Mouse (Mus musculus): Measurements from ENCODE around the gene Cxcl5. TPM values are rescaled to one million over a fixed set of nuclear protein-coding genes. Genes with fewer than 3 reads are reported as not detected.

Cxcl5 gene
- polyA plus RNA-seq, 1 experiment from 2014 or later = 0.37 TPM

DNA sequence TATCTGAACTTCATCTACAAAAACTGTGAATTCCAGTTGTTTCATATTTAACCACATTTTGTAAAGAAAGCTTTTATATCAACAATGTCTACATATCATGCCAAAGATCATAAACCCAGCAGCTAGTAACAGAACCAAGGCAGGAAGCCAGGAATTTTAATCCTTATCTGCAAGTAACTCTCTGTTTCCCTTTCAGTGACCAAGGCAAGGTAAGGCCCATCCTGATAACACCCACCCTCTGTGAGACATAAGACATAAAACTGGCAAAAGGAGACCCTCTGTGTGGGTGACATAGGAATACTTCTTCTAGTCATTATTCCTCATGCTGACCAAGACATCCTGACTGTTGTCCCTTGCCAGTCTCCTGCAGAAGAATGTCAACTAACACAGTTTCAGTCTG is 45.4 kb downstream of the Cxcl5 start:
- Histone ChIP-seq H3K9me3 (ENCODE audit: control insufficient read depth, low read length) (no peaks in the 10 kb centered on the region), H3K9ac (no peak overlapping the region), H3K4me3 (replicated peaks; ENCODE audit: low read length) (no peak overlapping the region), H3K4me1 (replicated peaks; ENCODE audit: control insufficient read depth, insufficient read depth, low read length) (no peaks in the 10 kb centered on the region), H3K4me2 (replicated peaks) (no peak overlapping the region), H3K27me3 (ENCODE audit: control insufficient read depth, insufficient read depth, low read length) (no peaks in the 10 kb centered on the region), H3K27ac (no peak overlapping the region), H3K36me3 (replicated peaks; ENCODE audit: control insufficient read depth, insufficient read depth) (no peaks in the 10 kb centered on the region)
- no peak for ATAC-seq (ENCODE audit: low FRiP score)
- DNase-seq (ENCODE audit: low spot score) = no peak

DNA sequence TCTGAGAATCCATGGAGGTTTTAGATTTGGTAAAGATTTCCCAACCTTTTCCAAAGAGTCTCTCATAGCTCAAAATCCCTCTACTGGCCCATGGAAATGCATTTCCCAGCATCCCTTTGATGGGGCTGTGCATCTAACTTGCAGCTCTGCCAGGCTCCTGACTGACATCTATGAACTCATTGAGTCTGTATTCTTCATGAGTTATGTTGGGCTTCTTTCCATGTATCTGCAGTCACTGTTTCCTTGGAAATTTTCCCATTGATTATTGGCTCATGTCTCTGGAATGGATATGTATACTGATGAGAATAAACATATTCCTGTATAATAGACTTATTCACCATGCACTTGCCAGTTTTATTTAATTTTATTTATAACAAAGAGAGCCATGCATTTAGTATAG is 46.9 kb downstream of the Cxcl5 start:
- H3K9ac ChIP-seq = no peak overlapping the region
- DNase-seq (ENCODE audit: low spot score) (no peak), ATAC-seq (ENCODE audit: low FRiP score) (no peak)
- no peaks in the 10 kb centered on the region for H3K27me3 ChIP-seq (ENCODE audit: control insufficient read depth, insufficient read depth, low read length)
- no peak overlapping the region for H3K4me2 ChIP-seq (replicated peaks)
- H3K4me3 ChIP-seq (replicated peaks; ENCODE audit: low read length) = no peak overlapping the region
- H3K9me3 ChIP-seq (ENCODE audit: control insufficient read depth, low read length) = no peaks in the 10 kb centered on the region
- H3K4me1 ChIP-seq (replicated peaks; ENCODE audit: control insufficient read depth, insufficient read depth, low read length) = no peaks in the 10 kb centered on the region
- H3K36me3 ChIP-seq (replicated peaks; ENCODE audit: control insufficient read depth, insufficient read depth) = no peaks in the 10 kb centered on the region
- H3K27ac ChIP-seq = no peak overlapping the region

DNA sequence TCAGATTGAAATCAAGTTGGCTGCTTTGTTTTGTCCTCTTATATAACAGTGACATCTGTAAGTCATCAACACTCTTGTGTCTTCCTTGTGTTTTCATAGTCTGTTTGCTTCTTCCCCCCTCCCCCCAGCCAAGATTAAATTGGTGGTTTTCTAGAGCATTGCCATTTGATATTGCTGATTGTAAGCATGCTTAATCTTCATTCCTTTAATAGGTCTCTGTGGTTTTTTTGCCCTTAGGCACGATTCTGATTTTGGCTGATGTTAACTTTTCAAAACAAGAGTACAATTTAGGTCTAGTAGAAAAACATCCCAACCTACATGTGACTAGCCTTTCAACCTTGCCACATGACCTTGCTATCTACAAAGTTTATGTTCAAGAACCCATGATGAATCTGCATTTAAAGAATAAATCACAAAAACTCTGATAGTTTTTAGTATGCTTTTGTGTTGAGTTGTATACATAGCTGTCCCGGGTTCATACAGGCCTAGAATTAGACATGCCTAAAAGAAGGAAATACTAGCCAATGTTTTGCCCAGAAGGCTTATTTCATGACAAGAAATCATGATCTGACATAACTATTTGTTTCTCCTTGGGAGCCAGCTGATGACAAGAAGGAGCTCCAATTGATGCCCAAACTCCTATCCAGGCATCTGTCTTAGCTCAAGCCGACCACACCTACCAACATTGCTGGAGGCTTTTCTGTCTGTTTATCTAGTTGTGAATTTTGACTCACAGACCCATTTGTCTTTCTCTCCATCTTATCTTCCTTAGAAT is 48.2 kb downstream of the Cxcl5 start:
- DNase-seq (ENCODE audit: low spot score) = no peak
- no peak overlapping the region for H3K4me3 ChIP-seq (replicated peaks; ENCODE audit: low read length)
- WGBS = 87% methylated on average over 3 of the region's 3 CpGs

More for the DNA sequence above, 48.2 kb downstream of the Cxcl5 start:
- H3K9me3 ChIP-seq (ENCODE audit: control insufficient read depth, low read length) = no peaks in the 10 kb centered on the region
- ATAC-seq (ENCODE audit: low FRiP score) = no peak
- no peak overlapping the region for H3K4me2 ChIP-seq (replicated peaks)
- no peaks in the 10 kb centered on the region for H3K4me1 ChIP-seq (replicated peaks; ENCODE audit: control insufficient read depth, insufficient read depth, low read length)
- no peaks in the 10 kb centered on the region for H3K36me3 ChIP-seq (replicated peaks; ENCODE audit: control insufficient read depth, insufficient read depth)
- H3K27ac ChIP-seq = no peak overlapping the region
- H3K9ac ChIP-seq = no peak overlapping the region
- H3K27me3 ChIP-seq (ENCODE audit: control insufficient read depth, insufficient read depth, low read length) = no peaks in the 10 kb centered on the region

Small RNA genes within 50 kb of the gene (microRNA-seq; reads per million reads assigned to microRNA genes)
- gene Gm24322 = not detected

Other genes with a start within 250 kb of the Cxcl5 start
- gene Afm, start 240.4 kb upstream of the Cxcl5 start, polyA plus RNA-seq (2014; fragmentation: Nextera tagmentation; extraction: Ambion mirVana) = not detected in 2 replicates
- gene 5830473C10Rik, start 198.3 kb upstream of the Cxcl5 start, polyA plus RNA-seq (2014; fragmentation: Nextera tagmentation; extraction: Ambion mirVana) = 0.08 TPM in 1 of 2 replicates, not detected in the other
- 1.9 and 2.0 TPM in 2 replicates for gene Rassf6, start 118.7 kb upstream of the Cxcl5 start, polyA plus RNA-seq (2014; fragmentation: Nextera tagmentation; extraction: Ambion mirVana)
- gene Ppbp, start 9.2 kb downstream of the Cxcl5 start, polyA plus RNA-seq (2014; fragmentation: Nextera tagmentation; extraction: Ambion mirVana) = 1.1 and 1.6 TPM in 2 replicates
- gene Pf4, start 13.1 kb downstream of the Cxcl5 start, polyA plus RNA-seq (2014; fragmentation: Nextera tagmentation; extraction: Ambion mirVana) = 47.1 and 56.7 TPM in 2 replicates
- gene Cxcl3, start 26.7 kb downstream of the Cxcl5 start, polyA plus RNA-seq (2014; fragmentation: Nextera tagmentation; extraction: Ambion mirVana) = 0.21 TPM in 1 of 2 replicates, not detected in the other
- not detected in 2 replicates for gene Cxcl15, start 35.2 kb downstream of the Cxcl5 start, polyA plus RNA-seq (2014; fragmentation: Nextera tagmentation; extraction: Ambion mirVana)
- 0.57 and 0.64 TPM in 2 replicates for gene Cxcl1, start 131.9 kb downstream of the Cxcl5 start, polyA plus RNA-seq (2014; fragmentation: Nextera tagmentation; extraction: Ambion mirVana)
- gene Cxcl2, start 144.5 kb downstream of the Cxcl5 start, polyA plus RNA-seq (2014; fragmentation: Nextera tagmentation; extraction: Ambion mirVana) = 0.24 TPM in 1 of 2 replicates, not detected in the other
- gene Mthfd2l, start 171.8 kb downstream of the Cxcl5 start, polyA plus RNA-seq (2014; fragmentation: Nextera tagmentation; extraction: Ambion mirVana) = 88.3 and 95.7 TPM in 2 replicates